Mouse (Mus musculus): ENCODE measurements around the gene Rap1gap.
A peak's percentile ranks its signal among the peaks of the same experiment; 100 is the strongest.

The Rap1gap gene

GRCm38 (mm10) chr4:137721563-137721962 is 57.0 kb downstream of the Rap1gap start:
- DNase-seq (ENCODE audit: extremely low spot score, low spot score): no peak

- DNase-seq (ENCODE audit: extremely low spot score, low spot score): no peak
Observed at GRCm38 (mm10) chr4:137722230-137722629, 57.7 kb downstream of the Rap1gap start.

- peak; percentile 84 for DNase-seq (ENCODE audit: extremely low spot score, low spot score)
Observed at GRCm38 (mm10) chr4:137722692-137723427, 58.3 kb downstream of the Rap1gap start.

GRCm38 (mm10) chr4:137723527-137723926 is 59.0 kb downstream of the Rap1gap start:
- no peak for DNase-seq (ENCODE audit: extremely low spot score, low spot score)

- no peak for DNase-seq (ENCODE audit: extremely low spot score, low spot score)
Observed at GRCm38 (mm10) chr4:137724212-137724611, 59.7 kb downstream of the Rap1gap start.

- DNase-seq (ENCODE audit: extremely low spot score, low spot score): peak; percentile 67
Observed at GRCm38 (mm10) chr4:137724766-137725165, 60.2 kb downstream of the Rap1gap start.

- no peak for DNase-seq (ENCODE audit: extremely low spot score, low spot score)
Observed at GRCm38 (mm10) chr4:137725541-137726145, 61.1 kb downstream of the Rap1gap start.

GRCm38 (mm10) chr4:137726739-137727505 is 62.4 kb downstream of the Rap1gap start:
- DNase-seq (ENCODE audit: extremely low spot score, low spot score): no peak

GRCm38 (mm10) chr4:137727506-137728187 is 63.1 kb downstream of the Rap1gap start:
- DNase-seq (ENCODE audit: extremely low spot score, low spot score): peak; percentile 51

- peak; percentile 58 for DNase-seq (ENCODE audit: extremely low spot score, low spot score)
Observed at GRCm38 (mm10) chr4:137728399-137729154, 64.1 kb downstream of the Rap1gap start.

- no peak for DNase-seq (ENCODE audit: extremely low spot score, low spot score)
Observed at GRCm38 (mm10) chr4:137729155-137729855, 64.8 kb downstream of the Rap1gap start.

- DNase-seq (ENCODE audit: extremely low spot score, low spot score): peak; percentile 93
Observed at GRCm38 (mm10) chr4:137730134-137730533, 65.6 kb downstream of the Rap1gap start.

- no peak for DNase-seq (ENCODE audit: extremely low spot score, low spot score)
Observed at GRCm38 (mm10) chr4:137730757-137731156, 66.2 kb downstream of the Rap1gap start.

- no peak for DNase-seq (ENCODE audit: extremely low spot score, low spot score)
Observed at GRCm38 (mm10) chr4:137731891-137732290, 67.4 kb downstream of the Rap1gap start.

GRCm38 (mm10) chr4:137732361-137732760 is 67.8 kb downstream of the Rap1gap start:
- DNase-seq (ENCODE audit: extremely low spot score, low spot score): no peak

GRCm38 (mm10) chr4:137732962-137733361 is 68.4 kb downstream of the Rap1gap start:
- DNase-seq (ENCODE audit: extremely low spot score, low spot score): no peak

- no peak for DNase-seq (ENCODE audit: extremely low spot score, low spot score)
Observed at GRCm38 (mm10) chr4:137733459-137733858, 68.9 kb downstream of the Rap1gap start.

- DNase-seq (ENCODE audit: extremely low spot score, low spot score): no peak
Observed at GRCm38 (mm10) chr4:137736220-137736701, 71.7 kb downstream of the Rap1gap start.

- DNase-seq (ENCODE audit: extremely low spot score, low spot score): no peak
Observed at GRCm38 (mm10) chr4:137737760-137738159, 73.2 kb downstream of the Rap1gap start.

Measured in neural tube, embryonic 10.5 days (tissue).